ENCODE assay signal across 8 mouse cellular contexts in genomic region chr7:99352526-99353400, GRCm38 (mm10). TPM values are rescaled to one million over a fixed set of nuclear protein-coding genes. Genes with fewer than 3 reads are reported as not detected.
DNase-seq lines count a peak whose midpoint lies in the region; ATAC-seq and TF ChIP-seq lines count a peak whose summit lies in the region.

Serpinh1 (minus strand) TSS chr7:99353239.

- no peak for TF ChIP-seq CTCF in liver, embryonic 14.5 days (IDR thresholded peaks at IDR 0.05; ENCODE audit: low read depth)

- H3K27me3 ChIP-seq in embryonic facial prominence, embryonic 15.5 days, result no peaks in the 10 kb centered on the region
- H3K27me3 ChIP-seq in heart, embryonic 12.5 days (replicated peaks), result no peaks in the 10 kb centered on the region
- no peaks in the 10 kb centered on the region for H3K27me3 ChIP-seq in kidney, embryonic 15.5 days
- peaks cover 6% of the 10 kb centered on the region for H3K27me3 ChIP-seq in liver, embryonic 14.5 days (ENCODE audit: control insufficient read depth, insufficient read depth, low read length)
- no peaks in the 10 kb centered on the region for H3K27me3 ChIP-seq in neural tube, embryonic 15.5 days (replicated peaks)

- TF ChIP-seq EP300 in liver, embryonic 14.5 days (IDR thresholded peaks at IDR 0.05; ENCODE audit: low read depth), result no peak

- peak within 1 kb of the TSS; percentile 54 for H3K4me3 ChIP-seq in embryonic facial prominence, embryonic 15.5 days (replicated peaks)
- H3K4me3 ChIP-seq in heart, embryonic 12.5 days, result peak within 1 kb of the TSS; percentile 75
- peak within 1 kb of the TSS; percentile 79 for H3K4me3 ChIP-seq in kidney, embryonic 15.5 days (replicated peaks)
- peak within 1 kb of the TSS; percentile 34 to 68 for H3K4me3 ChIP-seq in liver, embryonic 14.5 days (ENCODE audit: insufficient read depth in 1 of 2, low read depth in 2 of 2, low read length in 2 of 2)
- H3K4me3 ChIP-seq in neural tube, embryonic 15.5 days (replicated peaks), result peak within 1 kb of the TSS; percentile 43

- peaks cover 20% of the 10 kb centered on the region for H3K36me3 ChIP-seq in embryonic facial prominence, embryonic 15.5 days
- peaks cover 30% of the 10 kb centered on the region for H3K36me3 ChIP-seq in heart, embryonic 12.5 days
- peaks cover 25% of the 10 kb centered on the region for H3K36me3 ChIP-seq in kidney, embryonic 15.5 days
- H3K36me3 ChIP-seq in liver, embryonic 14.5 days (replicated peaks; ENCODE audit: control insufficient read depth, insufficient read depth, low read depth), result no peaks in the 10 kb centered on the region
- peaks cover 4% of the 10 kb centered on the region; the same call in 1 of the 2 replicates for H3K36me3 ChIP-seq in neural tube, embryonic 15.5 days

- peak; percentile 87 for ATAC-seq in embryonic facial prominence, embryonic 15.5 days (ENCODE audit: insufficient number of reproducible peaks, low FRiP score, low TSS enrichment, low read depth)
- ATAC-seq in heart, embryonic 12.5 days (ENCODE audit: insufficient number of reproducible peaks, low FRiP score), result peak; percentile 80
- ATAC-seq in kidney, embryonic 15.5 days (replicated peaks; ENCODE audit: low FRiP score), result peak; percentile 80
- ATAC-seq in liver, embryonic 14.5 days (ENCODE audit: insufficient read depth), result peak; percentile 41; the same call in 1 of the 2 replicates
- ATAC-seq in neural tube, embryonic 15.5 days (ENCODE audit: low FRiP score), result peak; percentile 33; the same call in 1 of the 2 replicates
- no peak for ATAC-seq in megakaryocyte progenitor cell, adult 5-6 weeks (replicated peaks; ENCODE audit: poor library complexity)

- H3K9me3 ChIP-seq in embryonic facial prominence, embryonic 15.5 days (replicated peaks), result no peaks in the 10 kb centered on the region
- H3K9me3 ChIP-seq in heart, embryonic 12.5 days (replicated peaks), result no peaks in the 10 kb centered on the region
- no peaks in the 10 kb centered on the region for H3K9me3 ChIP-seq in kidney, embryonic 15.5 days (replicated peaks)
- no peaks in the 10 kb centered on the region for H3K9me3 ChIP-seq in liver, embryonic 14.5 days (ENCODE audit: control insufficient read depth, low read length)
- H3K9me3 ChIP-seq in neural tube, embryonic 15.5 days (replicated peaks), result no peaks in the 10 kb centered on the region

- WGBS in embryonic facial prominence, embryonic 15.5 days, result under 1% methylated on average over 35 of the region's 35 CpGs
- under 1% methylated on average over 35 of the region's 35 CpGs for WGBS in heart, embryonic 12.5 days
- under 1% methylated on average over 35 of the region's 35 CpGs for WGBS in kidney, embryonic 15.5 days
- 3% methylated on average over 34 of the region's 35 CpGs for WGBS in liver, embryonic 14.5 days (ENCODE audit: insufficient replicate concordance)
- 3% methylated on average over 34 of the region's 35 CpGs for WGBS in neural tube, embryonic 15.5 days

- H3K4me1 ChIP-seq in embryonic facial prominence, embryonic 15.5 days, result peaks cover 81% of the 10 kb centered on the region
- H3K4me1 ChIP-seq in heart, embryonic 12.5 days (replicated peaks), result peaks cover 72% of the 10 kb centered on the region
- peaks cover 82% of the 10 kb centered on the region for H3K4me1 ChIP-seq in kidney, embryonic 15.5 days
- peaks cover 0 to 2% of the 10 kb centered on the region in 2 experiments; a peak in 1 of 4 replicates for H3K4me1 ChIP-seq in liver, embryonic 14.5 days (replicated peaks; ENCODE audit: control insufficient read depth in 2 of 2, insufficient read depth in 2 of 2, low read length in 1 of 2)
- H3K4me1 ChIP-seq in neural tube, embryonic 15.5 days, result peaks cover 68% of the 10 kb centered on the region

- H3K9ac ChIP-seq in embryonic facial prominence, embryonic 15.5 days, result peak within 1 kb of the TSS; percentile 82
- peak within 1 kb of the TSS; percentile 95 for H3K9ac ChIP-seq in heart, embryonic 12.5 days
- peak within 1 kb of the TSS; percentile 91 for H3K9ac ChIP-seq in kidney, embryonic 15.5 days
- no peak within 1 kb of the TSS for H3K9ac ChIP-seq in liver, embryonic 14.5 days (replicated peaks)
- peak within 1 kb of the TSS; percentile 50 for H3K9ac ChIP-seq in neural tube, embryonic 15.5 days (replicated peaks)

- DNase-seq in spleen, adult 18-20 months, result peak; percentile 25 to 28
- DNase-seq in spleen, adult 12 weeks (ENCODE audit: low spot score), result no peak
- no peak for DNase-seq in liver, embryonic 14.5 days (ENCODE audit: low read depth in 3 of 3, low spot score in 3 of 3)

- H3K27ac ChIP-seq in embryonic facial prominence, embryonic 15.5 days (replicated peaks), result peak within 1 kb of the TSS; percentile 97
- peak within 1 kb of the TSS; percentile 99 for H3K27ac ChIP-seq in heart, embryonic 12.5 days (ENCODE audit: poor library complexity, severe bottlenecking)
- peak within 1 kb of the TSS; percentile 96 for H3K27ac ChIP-seq in kidney, embryonic 15.5 days
- no peak within 1 kb of the TSS for H3K27ac ChIP-seq in liver, embryonic 14.5 days
- H3K27ac ChIP-seq in neural tube, embryonic 15.5 days (replicated peaks), result peak within 1 kb of the TSS; percentile 81

- H3K4me2 ChIP-seq in embryonic facial prominence, embryonic 15.5 days (replicated peaks), result peak within 1 kb of the TSS; percentile 83
- H3K4me2 ChIP-seq in heart, embryonic 12.5 days, result peak within 1 kb of the TSS; percentile 93
- peak within 1 kb of the TSS; percentile 88 for H3K4me2 ChIP-seq in kidney, embryonic 15.5 days
- H3K4me2 ChIP-seq in liver, embryonic 14.5 days (ENCODE audit: low read depth), result peak within 1 kb of the TSS; percentile 43
- peak within 1 kb of the TSS; percentile 57 for H3K4me2 ChIP-seq in neural tube, embryonic 15.5 days

RNA-seq across cellular contexts. Expression of gene Serpinh1, which starts in this region (rescaled TPM):
- polyA plus RNA-seq in embryonic facial prominence, embryonic 15.5 days (2015; fragmentation: Nextera tagmentation; extraction: Ambion mirVana), result 2,130 and 2,205 TPM in 2 replicates
- polyA plus RNA-seq in heart, embryonic 12.5 days (2016; fragmentation: Nextera tagmentation; extraction: Ambion mirVana), result 1,302 and 1,316 TPM in 2 replicates
- polyA plus RNA-seq in kidney, embryonic 15.5 days (2015; fragmentation: Nextera tagmentation; extraction: Ambion mirVana), result 1,575 and 1,603 TPM in 2 replicates
- polyA plus RNA-seq in liver, embryonic 14.5 days (2012; rRNA removed), result 34.5 and 34.9 TPM in 2 replicates
- 23.3 and 23.4 TPM in 2 replicates for polyA plus RNA-seq in liver, embryonic 14.5 days (2014; fragmentation: Nextera tagmentation; extraction: Ambion mirVana)
- polyA plus RNA-seq in neural tube, embryonic 15.5 days (2015; fragmentation: Nextera tagmentation; extraction: Ambion mirVana), result 332 and 435 TPM in 2 replicates
- total RNA-seq in megakaryocyte progenitor cell, adult 5-6 weeks (2015), result 0.05 TPM in 1 of 2 replicates, not detected in the other
- not detected in 2 replicates for total RNA-seq in megakaryocyte progenitor cell, adult 5-6 weeks (2017)

Comparison
In these comparisons a context has a peak if more than half of its experiments do, and no peak if none do; other contexts are left out.
1. DNase-seq: peak in spleen, adult 18-20 months (2 of 2); none in spleen, adult 12 weeks (single experiment) and liver, embryonic 14.5 days (0 of 3).
2. H3K4me2 ChIP-seq: peak in every context shown above with its lines; median percentile 93 in heart, embryonic 12.5 days; 88 in kidney, embryonic 15.5 days; 83 in embryonic facial prominence, embryonic 15.5 days; 57 in neural tube, embryonic 15.5 days; 43 in liver, embryonic 14.5 days.
3. Peak in every context shown above with its lines, with median percentiles within 50 percentile points of each other: H3K4me3 ChIP-seq.